Mouse (Mus musculus) CH12.LX (cell line): ENCODE results near the gene Epsti1. TPM values are rescaled to one million over a fixed set of nuclear protein-coding genes. Genes with fewer than 3 reads are reported as not detected.

Source experiments
- DNase-seq: peaks from one replicate; pipeline ENCODE4 v3.0.0-alpha.2; 2013; ENCODE audit errors: extremely low read depth
- H3K27ac ChIP-seq: 2 replicates; pipeline ENCODE4 v1.5.1; 2012; ENCODE audit warnings: low read depth, mild to moderate bottlenecking, control low read depth, moderate library complexity; ENCODE audit not compliant: insufficient read depth
- H3K27me3 ChIP-seq: replicated peaks from 2 replicates; pipeline ENCODE3; 2012; ENCODE audit warnings: inconsistent platforms
- H3K36me3 ChIP-seq, 2 experiments: replicated peaks in 1 of 2; 2 replicates each; pipeline versions ENCODE3 to v1.6.1; 2012; ENCODE audit warnings: inconsistent platforms in 1 of 2, low read length in 1 of 2, mild to moderate bottlenecking in 1 of 2, mixed read lengths in 1 of 2, moderate library complexity in 1 of 2; ENCODE audit not compliant: control insufficient read depth in 1 of 2, insufficient read depth in 1 of 2
- H3K4me1 ChIP-seq, 2 experiments: 2 replicates each; pipeline ENCODE4 v1.6.1; 2012; ENCODE audit warnings: inconsistent platforms in 1 of 2, moderate library complexity in 1 of 2; ENCODE audit not compliant: insufficient read depth in 2 of 2, control insufficient read depth in 1 of 2
- H3K4me2 ChIP-seq: 2 replicates; pipeline ENCODE4 v1.6.1; 2012; ENCODE audit warnings: low read depth, mild to moderate bottlenecking, control low read depth; ENCODE audit not compliant: poor library complexity, insufficient read depth, severe bottlenecking
- H3K4me3 ChIP-seq, 3 experiments: fragments of 150-350 bp in 1 of 3; sonication (generic) in 1 of 3; replicated peaks in 1 of 3; 2 replicates each; pipeline versions ENCODE3 to v1.5.1; 2011 to 2012; ENCODE audit warnings: low read depth in 2 of 3, low read length in 2 of 3, mild to moderate bottlenecking in 2 of 3, moderate library complexity in 2 of 3, control low read depth in 1 of 3, improper control_type of control experiment in 1 of 3, inconsistent platforms in 1 of 3, mixed read lengths in 1 of 3; ENCODE audit not compliant: poor library complexity in 1 of 3
- H3K79me2 ChIP-seq: replicated peaks from 2 replicates; pipeline ENCODE4 v1.6.1; 2012; ENCODE audit warnings: mild to moderate bottlenecking, moderate library complexity; ENCODE audit not compliant: control insufficient read depth, poor library complexity, insufficient read depth, severe bottlenecking; ENCODE audit errors: extremely low read depth
- H3K9ac ChIP-seq: 2 replicates; pipeline ENCODE4 v1.6.1; 2012; ENCODE audit warnings: low read depth, mild to moderate bottlenecking, control low read depth, moderate library complexity; ENCODE audit not compliant: insufficient read depth
- H3K9me3 ChIP-seq: replicated peaks from 2 replicates; pipeline ENCODE3; 2012; ENCODE audit warnings: low read length, inconsistent platforms, mixed read lengths
- CTCF ChIP-seq, 2 experiments: IDR thresholded peaks in 1 of 2; conservative IDR thresholded peaks in 1 of 2; 2 replicates each; pipeline ENCODE4 v1.5.1; 2011 to 2012; ENCODE audit warnings: low read depth in 2 of 2, low read length in 2 of 2, improper control_type of control experiment in 1 of 2, inconsistent platforms in 1 of 2, mild to moderate bottlenecking in 1 of 2, moderate library complexity in 1 of 2
- ELF1 ChIP-seq: IDR thresholded peaks from 2 replicates; pipeline ENCODE4 v1.6.1; 2014; ENCODE audit warnings: low read depth, mild to moderate bottlenecking, inconsistent platforms, low read length, improper control_type of control experiment
- IRF4 ChIP-seq: IDR thresholded peaks from 2 replicates; pipeline ENCODE4 v1.6.1; 2014; ENCODE audit warnings: low read depth, mild to moderate bottlenecking, inconsistent platforms, low read length, improper control_type of control experiment
- JUND ChIP-seq: conservative IDR thresholded peaks from 2 replicates; pipeline ENCODE4 v1.6.1; 2011; ENCODE audit warnings: low read depth, low read length, improper control_type of control experiment
- KAT2A ChIP-seq: IDR thresholded peaks from 2 replicates; pipeline ENCODE4 v1.6.1; 2012; ENCODE audit warnings: low read length, improper control_type of control experiment, inconsistent platforms; ENCODE audit not compliant: insufficient replicate concordance
- MAFK ChIP-seq: IDR thresholded peaks from 2 replicates; pipeline ENCODE4 v1.6.1; 2011; ENCODE audit warnings: low read length, improper control_type of control experiment; ENCODE audit not compliant: insufficient replicate concordance
- MAZ ChIP-seq: IDR thresholded peaks from 2 replicates; pipeline ENCODE4 v1.6.1; 2012; ENCODE audit warnings: low read depth, mild to moderate bottlenecking, inconsistent platforms, low read length, improper control_type of control experiment, moderate library complexity
- MEF2A ChIP-seq: IDR thresholded peaks from 2 replicates; pipeline ENCODE4 v1.6.1; 2014; ENCODE audit warnings: low read depth, mild to moderate bottlenecking, inconsistent platforms, low read length, improper control_type of control experiment, borderline replicate concordance
- MXI1 ChIP-seq: IDR thresholded peaks from 2 replicates; pipeline ENCODE4 v1.6.1; 2011; ENCODE audit warnings: mild to moderate bottlenecking, low read depth, low read length, improper control_type of control experiment
- NRF1 ChIP-seq: IDR thresholded peaks from 2 replicates; pipeline ENCODE4 v1.6.1; 2014; ENCODE audit warnings: low read depth, mild to moderate bottlenecking, inconsistent platforms, low read length, improper control_type of control experiment, moderate library complexity
- POLR2AphosphoS2 ChIP-seq: IDR thresholded peaks from 2 replicates; pipeline ENCODE4 v1.6.1; 2011; ENCODE audit warnings: low read depth, low read length, improper control_type of control experiment
- RCOR1 ChIP-seq: conservative IDR thresholded peaks from 2 replicates; pipeline ENCODE4 v1.6.1; 2012; ENCODE audit warnings: low read depth, mild to moderate bottlenecking, inconsistent platforms, low read length, improper control_type of control experiment
- SMC3 ChIP-seq: IDR thresholded peaks from 2 replicates; pipeline ENCODE4 v1.6.1; 2011; ENCODE audit warnings: low read depth, low read length, improper control_type of control experiment
- TBP ChIP-seq: conservative IDR thresholded peaks from 2 replicates; pipeline ENCODE4 v1.6.1; 2011; ENCODE audit warnings: low read depth, low read length, improper control_type of control experiment
- TCF12 ChIP-seq: IDR thresholded peaks from 2 replicates; pipeline ENCODE4 v1.6.1; 2014; ENCODE audit warnings: low read depth, mild to moderate bottlenecking, inconsistent platforms, low read length, improper control_type of control experiment
- UBTF ChIP-seq: IDR thresholded peaks from 2 replicates; pipeline ENCODE4 v1.6.1; 2012; ENCODE audit warnings: low read depth, mild to moderate bottlenecking, inconsistent platforms, low read length, improper control_type of control experiment, moderate library complexity
- USF2 ChIP-seq: conservative IDR thresholded peaks from 2 replicates; pipeline ENCODE4 v1.6.1; 2011; ENCODE audit warnings: low read depth, low read length, improper control_type of control experiment
- ZMIZ1 ChIP-seq: IDR thresholded peaks from 2 replicates; pipeline ENCODE4 v1.6.1; 2012; ENCODE audit warnings: low read depth, mild to moderate bottlenecking, inconsistent platforms, low read length, improper control_type of control experiment
- ZNF384 ChIP-seq: IDR thresholded peaks from 2 replicates; pipeline ENCODE4 v1.6.1; 2012; ENCODE audit warnings: low read depth, low read length, improper control_type of control experiment, inconsistent platforms
- dilution Hi-C: fragments of 300-500 bp; cut with MboI; formaldehyde crosslinking; loops from 2 replicates; pipeline ENCODE4 v1.14.3; 2020; ENCODE audit warnings: low sequenced_read_pairs; ENCODE audit not compliant: extremely low pct_unique_long_range_greater_than_20kb, extremely low pct_ligation_motif_present
- in situ Hi-C: fragments of 300-500 bp; cut with MboI; formaldehyde crosslinking; loops from 3 replicates; pipeline ENCODE4 v1.14.3; 2019; ENCODE audit warnings: low sequenced_read_pairs, low pct_ligation_motif_present, low pct_unique_long_range_greater_than_20kb, mixed read lengths
- polyA plus RNA-seq: library from polyadenylated mRNA; unstranded; fragments of >175 nt; gene quantifications from 2 replicates; pipeline ENCODE4 v1.2.1, GENCODE M21; 2012; ENCODE audit warnings: low read depth; ENCODE audit not compliant: insufficient read length
- total RNA-seq, 2 experiments: library from RNA; depleted of rRNA; stranded (reverse); fragments of 300-350 nt in 1 of 2; fragments of >200 nt in 1 of 2; gene quantifications; 2 replicates each; pipeline ENCODE4 v1.2.3; 2012 to 2014

Gene Epsti1
- total and polyA plus RNA-seq, 3 experiments = 0.59 to 2.2 (median 2.2) TPM

- Histone ChIP-seq H3K4me2 (no peak overlapping the region), H3K27ac (no peak overlapping the region), H3K9me3 (no peaks in the 10 kb centered on the region), H3K9ac (no peak overlapping the region)
- dilution Hi-C loops = no loop called here
- DNase-seq = no peak
- no peak for TF ChIP-seq UBTF
- no peak for TF ChIP-seq MAZ
- TF ChIP-seq MEF2A = no peak
- no peak for TF ChIP-seq ZNF384
- no peak for TF ChIP-seq SMC3
- no peak for TF ChIP-seq ZMIZ1
- TF ChIP-seq USF2 = no peak
- TF ChIP-seq POLR2AphosphoS2 = no peak
- no peak for TF ChIP-seq MXI1
- TF ChIP-seq IRF4 = no peak
- no peak for TF ChIP-seq TCF12
- TF ChIP-seq ELF1 = no peak
- no peak for TF ChIP-seq KAT2A
- TF ChIP-seq JUND = no peak
- TF ChIP-seq CTCF (conservative IDR thresholded peaks at IDR 0.05 in 1 of 2, IDR thresholded peaks at IDR 0.05 in 1 of 2; ENCODE audit: low read depth in 2 of 2, low read length in 2 of 2) = no peak
- TF ChIP-seq TBP = no peak
- TF ChIP-seq, all 38 proteins: peak for 0
- no peaks in the 10 kb centered on the region for H3K27me3 ChIP-seq
- no peaks in the 10 kb centered on the region for H3K4me1 ChIP-seq
- no peak overlapping the region for H3K4me3 ChIP-seq
- H3K36me3 ChIP-seq = no peaks in the 10 kb centered on the region
- H3K79me2 ChIP-seq = no peaks in the 10 kb centered on the region
- in situ Hi-C loops = no loop called here
Measured at GRCm38 (mm10) chr14:77975702-77976101, 71.7 kb downstream of the Epsti1 start.

DNA sequence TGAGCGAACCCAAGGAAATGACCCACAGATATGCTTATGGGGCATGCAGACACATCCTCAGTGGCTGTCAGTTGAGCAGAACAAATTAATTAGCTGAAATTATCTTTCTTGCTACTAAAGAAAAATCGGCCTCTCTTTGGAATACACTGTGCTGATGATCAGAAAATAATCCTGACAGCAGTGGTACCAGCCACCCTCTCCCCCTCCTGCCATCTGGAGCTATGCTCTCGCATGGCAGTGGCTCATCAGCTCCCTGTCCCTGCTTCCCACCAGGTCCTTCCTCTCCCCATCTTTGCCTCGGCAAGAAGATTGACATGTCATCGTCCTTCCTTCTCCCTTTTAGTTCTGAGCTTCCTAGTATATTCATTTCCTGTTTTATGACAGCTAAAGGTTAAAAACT lies 77.5 kb downstream of the Epsti1 start:
- Histone ChIP-seq H3K27me3 (no peaks in the 10 kb centered on the region), H3K4me3 (no peak overlapping the region), H3K79me2 (no peaks in the 10 kb centered on the region), H3K4me1 (no peaks in the 10 kb centered on the region), H3K9me3 (no peaks in the 10 kb centered on the region), H3K4me2 (no peak overlapping the region), H3K9ac (no peak overlapping the region), H3K27ac (no peak overlapping the region), H3K36me3 (no peaks in the 10 kb centered on the region)
- no peak for DNase-seq
- TF ChIP-seq TBP = no peak
- no peak for TF ChIP-seq RCOR1
- TF ChIP-seq NRF1 = no peak
- no peak for TF ChIP-seq UBTF
- no peak for TF ChIP-seq MAFK
- dilution Hi-C loops = no loop called here
- in situ Hi-C loops = no loop called here
